Mouse (Mus musculus): ENCODE measurements around the gene Nek11. TPM values are rescaled to one million over a fixed set of nuclear protein-coding genes. Genes with fewer than 3 reads are reported as not detected.

The Nek11 gene
- polyA plus RNA-seq (2015; fragmentation: Nextera tagmentation; extraction: Ambion mirVana) = 3.8 and 5.3 TPM in 2 replicates

DNA sequence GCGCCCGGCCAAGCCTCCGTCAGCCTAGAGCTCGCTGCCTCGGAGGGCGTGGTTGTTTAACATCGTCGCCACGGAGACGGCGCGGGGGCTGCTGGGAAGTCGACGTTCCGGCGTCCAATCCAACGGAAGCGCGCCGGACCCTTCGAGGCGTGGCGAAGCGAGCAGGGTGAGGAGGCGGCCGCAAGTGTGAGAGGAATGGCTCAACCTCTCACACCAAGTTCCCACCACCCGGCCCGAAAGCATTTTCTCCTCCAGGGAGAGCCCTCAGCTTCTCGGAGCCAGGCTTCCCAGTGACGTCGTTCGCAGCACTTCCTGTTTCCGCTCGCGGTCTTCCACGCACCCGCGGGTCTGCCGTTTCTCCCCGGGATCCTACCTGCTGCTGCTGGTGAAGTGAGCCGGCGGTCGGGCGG is at the start of gene Nek11, which contains the start of gene Aste1:
Nek11 (minus strand) TSS at position 307 of the 410 bp plus-strand sequence.
Aste1 (plus strand) TSS at position 175 of the 410 bp plus-strand sequence.
- Histone ChIP-seq H3K4me1 (ENCODE audit: control insufficient read depth, insufficient read depth, low read length) (peaks cover 34% of the 10 kb centered on the region), H3K27ac (ENCODE audit: low read length) (peak within 1 kb of the TSS; percentile 71), H3K9me3 (replicated peaks; ENCODE audit: control insufficient read depth, low read length, poor library complexity, severe bottlenecking) (no peaks in the 10 kb centered on the region), H3K27me3 (ENCODE audit: control insufficient read depth, insufficient read depth, low read depth, low read length) (no peaks in the 10 kb centered on the region; the same call in 1 of the 2 replicates), H3K4me3 (ENCODE audit: low read depth, low read length) (peak within 1 kb of the TSS; percentile 75), H3K36me3 (ENCODE audit: control insufficient read depth, insufficient read depth, low read length) (peaks cover 4% of the 10 kb centered on the region; the same call in 1 of the 2 replicates), H3K9ac (ENCODE audit: low read depth, low read length) (peak within 1 kb of the TSS; percentile 73), H3K4me2 (ENCODE audit: low read length) (peak within 1 kb of the TSS; percentile 63)
- WGBS = under 1% methylated on average over 44 of the region's 44 CpGs
- ATAC-seq = peak; percentile 96

DNA sequence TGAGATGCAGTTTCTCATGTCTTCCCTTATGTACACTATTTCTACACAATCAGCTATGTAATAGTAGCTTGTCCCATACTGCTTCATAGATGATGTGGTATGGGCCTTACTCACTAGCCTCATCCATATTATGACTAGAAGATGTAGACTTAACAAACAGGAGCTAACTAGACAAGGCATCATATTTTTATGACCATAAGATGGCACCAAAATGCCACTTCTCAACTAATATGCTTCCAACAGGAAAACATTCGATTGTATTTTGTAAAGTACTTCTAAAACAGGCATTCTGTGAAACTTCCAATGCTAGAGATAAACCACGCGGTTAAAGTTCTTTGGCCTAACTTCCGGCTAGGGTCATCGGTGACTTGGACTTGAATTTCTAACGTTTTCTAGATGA is 13.2 kb upstream of the Nek11 start:
- Histone ChIP-seq H3K4me2 (ENCODE audit: low read length) (no peak overlapping the region), H3K4me1 (ENCODE audit: control insufficient read depth, insufficient read depth, low read length) (no peaks in the 10 kb centered on the region), H3K36me3 (ENCODE audit: control insufficient read depth, insufficient read depth, low read length) (peaks cover 9% of the 10 kb centered on the region; the same call in 1 of the 2 replicates), H3K4me3 (ENCODE audit: low read depth, low read length) (no peak overlapping the region), H3K27ac (ENCODE audit: low read length) (no peak overlapping the region), H3K9ac (ENCODE audit: low read depth, low read length) (no peak overlapping the region), H3K27me3 (ENCODE audit: control insufficient read depth, insufficient read depth, low read depth, low read length) (no peaks in the 10 kb centered on the region), H3K9me3 (replicated peaks; ENCODE audit: control insufficient read depth, low read length, poor library complexity, severe bottlenecking) (no peaks in the 10 kb centered on the region)
- WGBS = 96% methylated on average over 6 of the region's 6 CpGs
- no peak for ATAC-seq

DNA sequence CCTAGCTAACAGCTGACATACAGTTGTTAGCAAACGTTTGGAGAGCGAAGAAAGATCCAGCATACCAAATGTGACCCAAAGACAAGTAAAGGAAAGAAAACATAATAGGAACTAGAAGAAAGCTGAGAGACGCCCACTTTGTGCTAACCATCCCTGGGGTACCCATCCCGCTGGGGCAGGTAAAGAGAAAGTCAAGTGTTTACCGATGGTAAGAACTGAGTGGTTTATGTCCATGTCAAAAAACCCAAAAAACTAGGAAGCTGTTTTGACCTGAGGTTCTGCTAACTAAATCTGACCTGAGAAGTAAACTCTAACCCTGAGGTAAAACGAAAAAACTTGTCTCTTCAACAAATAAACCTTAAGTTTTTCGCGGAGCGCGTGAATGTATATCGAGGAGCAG is 604 bp downstream of the Nek11 start:
- Histone ChIP-seq H3K4me2 (ENCODE audit: low read length) (peak overlapping the region; percentile 63), H3K9ac (ENCODE audit: low read depth, low read length) (peak overlapping the region; percentile 73), H3K27me3 (ENCODE audit: control insufficient read depth, insufficient read depth, low read depth, low read length) (no peaks in the 10 kb centered on the region; the same call in 1 of the 2 replicates), H3K27ac (ENCODE audit: low read length) (no peak overlapping the region; the same call in 1 of the 2 replicates), H3K9me3 (replicated peaks; ENCODE audit: control insufficient read depth, low read length, poor library complexity, severe bottlenecking) (no peaks in the 10 kb centered on the region), H3K4me3 (ENCODE audit: low read depth, low read length) (peak overlapping the region; percentile 75), H3K36me3 (ENCODE audit: control insufficient read depth, insufficient read depth, low read length) (peaks cover 4% of the 10 kb centered on the region; the same call in 1 of the 2 replicates), H3K4me1 (ENCODE audit: control insufficient read depth, insufficient read depth, low read length) (peaks cover 32% of the 10 kb centered on the region)
- ATAC-seq = peak; percentile 15; the same call in 1 of the 2 replicates
- WGBS = 13% methylated on average over 11 of the region's 11 CpGs

DNA sequence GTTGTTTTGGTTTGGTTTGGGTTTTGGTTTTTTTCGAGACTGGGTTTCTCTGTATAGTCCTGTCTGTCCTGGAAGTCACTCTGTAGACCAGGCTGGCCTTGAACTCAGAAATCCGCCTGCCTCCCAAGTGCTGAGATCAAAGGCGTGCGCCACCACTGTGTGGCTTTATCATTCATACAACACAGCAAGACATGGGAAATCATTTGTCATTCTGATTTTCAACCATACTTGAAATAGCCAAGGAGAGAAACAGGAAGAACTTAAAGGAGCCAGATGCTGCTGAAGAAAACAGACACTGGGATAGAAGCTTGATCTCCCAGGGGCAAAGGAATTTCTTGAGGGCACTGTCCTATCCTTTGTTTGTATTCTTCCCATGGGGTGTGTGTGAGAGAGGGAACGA is 4.7 kb downstream of the Nek11 start:
- Histone ChIP-seq H3K27me3 (ENCODE audit: control insufficient read depth, insufficient read depth, low read depth, low read length) (no peaks in the 10 kb centered on the region; the same call in 1 of the 2 replicates), H3K9me3 (replicated peaks; ENCODE audit: control insufficient read depth, low read length, poor library complexity, severe bottlenecking) (no peaks in the 10 kb centered on the region), H3K4me3 (ENCODE audit: low read depth, low read length) (no peak overlapping the region), H3K4me2 (ENCODE audit: low read length) (no peak overlapping the region), H3K27ac (ENCODE audit: low read length) (no peak overlapping the region), H3K36me3 (ENCODE audit: control insufficient read depth, insufficient read depth, low read length) (no peaks in the 10 kb centered on the region), H3K9ac (ENCODE audit: low read depth, low read length) (no peak overlapping the region), H3K4me1 (ENCODE audit: control insufficient read depth, insufficient read depth, low read length) (peaks cover 4% of the 10 kb centered on the region; the same call in 1 of the 2 replicates)
- ATAC-seq = no peak
- 75% methylated on average over 4 of the region's 5 CpGs for WGBS

DNA sequence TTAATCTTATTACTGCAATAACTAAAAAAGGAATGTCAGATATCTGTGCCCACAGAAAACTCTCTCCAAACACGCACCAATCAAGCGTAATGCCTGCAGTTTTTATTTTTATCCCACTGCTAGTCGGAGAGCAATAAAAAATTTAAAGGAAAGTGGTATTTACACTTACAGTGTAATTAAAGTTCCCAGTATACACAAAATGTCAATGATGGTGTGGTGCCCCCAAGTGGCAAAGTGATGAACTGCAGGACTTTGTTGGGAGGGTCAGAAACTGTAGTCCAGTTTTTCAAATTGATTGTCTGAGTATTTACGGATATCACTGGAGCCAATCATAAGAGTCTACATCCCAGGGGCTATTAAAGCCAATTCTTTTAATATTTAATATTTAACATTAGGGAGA is 6.0 kb downstream of the Nek11 start:
- 19% methylated on average over 4 of the region's 4 CpGs for WGBS
- Histone ChIP-seq H3K9ac (ENCODE audit: low read depth, low read length) (no peak overlapping the region), H3K4me1 (ENCODE audit: control insufficient read depth, insufficient read depth, low read length) (no peaks in the 10 kb centered on the region; the same call in 1 of the 2 replicates), H3K36me3 (ENCODE audit: control insufficient read depth, insufficient read depth, low read length) (no peaks in the 10 kb centered on the region), H3K27ac (ENCODE audit: low read length) (no peak overlapping the region), H3K27me3 (ENCODE audit: control insufficient read depth, insufficient read depth, low read depth, low read length) (no peaks in the 10 kb centered on the region), H3K9me3 (replicated peaks; ENCODE audit: control insufficient read depth, low read length, poor library complexity, severe bottlenecking) (no peaks in the 10 kb centered on the region), H3K4me3 (ENCODE audit: low read depth, low read length) (no peak overlapping the region), H3K4me2 (ENCODE audit: low read length) (no peak overlapping the region)
- no peak for ATAC-seq

DNA sequence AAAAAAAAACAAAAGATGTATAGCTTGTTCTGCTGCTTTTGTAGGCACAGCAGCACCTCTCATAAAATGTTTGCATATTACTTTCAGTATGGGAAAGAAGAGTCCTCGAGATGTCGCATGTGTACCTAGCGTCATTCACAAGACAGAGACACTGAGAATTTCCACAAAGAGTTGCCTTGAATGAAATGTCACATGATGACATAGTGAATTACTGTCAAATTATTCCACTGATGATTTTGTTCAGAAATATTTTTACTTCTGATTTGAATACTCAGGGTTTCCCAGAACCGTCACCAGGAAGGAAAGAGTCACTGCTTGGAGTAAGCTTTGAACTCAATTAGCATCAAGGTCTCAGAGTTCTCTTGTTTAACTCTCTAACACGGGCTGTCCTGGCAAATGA is 7.9 kb downstream of the Nek11 start:
- Histone ChIP-seq H3K4me1 (ENCODE audit: control insufficient read depth, insufficient read depth, low read length) (no peaks in the 10 kb centered on the region), H3K27me3 (ENCODE audit: control insufficient read depth, insufficient read depth, low read depth, low read length) (no peaks in the 10 kb centered on the region), H3K36me3 (ENCODE audit: control insufficient read depth, insufficient read depth, low read length) (no peaks in the 10 kb centered on the region), H3K9ac (ENCODE audit: low read depth, low read length) (no peak overlapping the region), H3K4me2 (ENCODE audit: low read length) (no peak overlapping the region), H3K27ac (ENCODE audit: low read length) (no peak overlapping the region), H3K4me3 (ENCODE audit: low read depth, low read length) (no peak overlapping the region), H3K9me3 (replicated peaks; ENCODE audit: control insufficient read depth, low read length, poor library complexity, severe bottlenecking) (no peaks in the 10 kb centered on the region)
- WGBS = 82% methylated on average over 5 of the region's 5 CpGs
- ATAC-seq = no peak

DNA sequence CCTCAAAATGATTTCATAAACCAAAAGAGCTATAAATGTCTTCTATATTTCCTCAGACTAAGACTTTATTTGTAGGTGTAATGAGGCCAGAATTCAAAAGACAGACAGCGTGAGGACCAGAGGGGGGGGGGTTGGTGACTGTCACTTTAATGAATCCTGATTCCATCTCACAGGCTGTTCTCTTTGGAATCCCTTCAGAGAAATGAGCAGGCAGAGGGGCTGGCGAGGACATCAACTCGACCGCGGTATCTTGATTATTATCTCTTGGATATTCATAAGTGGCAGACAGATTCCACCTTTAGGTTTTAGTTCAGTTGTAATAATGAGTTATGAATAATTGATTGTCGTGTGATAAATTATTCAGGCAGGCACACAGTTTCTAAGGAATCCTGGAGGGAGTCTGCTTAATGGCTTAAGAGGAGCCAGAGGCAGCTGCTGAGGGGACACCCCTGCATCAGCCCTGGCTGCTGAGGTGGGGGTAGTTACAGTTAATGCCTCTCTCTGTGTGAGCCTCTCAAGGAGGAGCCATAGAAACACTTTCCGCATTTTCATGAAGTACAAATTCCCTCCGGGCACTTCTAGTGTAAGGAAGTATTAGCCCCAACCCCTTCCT is 15.7 kb downstream of the Nek11 start:
- ATAC-seq = peak; percentile 89
- peak overlapping the region; percentile 43; the same call in 1 of the 2 replicates for H3K27ac ChIP-seq (ENCODE audit: low read length)
- WGBS = 28% methylated on average over 8 of the region's 8 CpGs

DNA sequence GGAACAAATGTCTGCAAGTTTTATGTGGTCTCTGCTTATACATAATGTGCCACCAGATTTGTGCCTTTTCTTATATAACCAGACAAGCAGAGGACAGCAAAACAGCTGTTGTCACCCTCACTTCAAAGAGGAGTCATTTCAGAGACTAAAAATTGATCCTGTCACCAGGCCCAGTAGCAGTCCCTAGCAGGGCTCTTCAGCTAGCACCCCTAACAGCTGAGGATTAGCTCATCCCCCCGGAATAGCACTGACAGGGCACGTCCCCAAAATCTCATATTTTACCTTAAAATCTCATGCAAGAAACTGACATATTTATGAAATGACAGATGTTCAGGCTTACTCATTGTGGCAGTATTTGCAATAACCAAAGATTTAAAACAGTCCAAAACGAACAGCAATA is 17.7 kb downstream of the Nek11 start:
- peak overlapping the region; percentile 47; the same call in 1 of the 2 replicates for H3K27ac ChIP-seq (ENCODE audit: low read length)
- no peak overlapping the region for H3K4me2 ChIP-seq (ENCODE audit: low read length)
- WGBS = 67% methylated on average over 3 of the region's 3 CpGs
- no peak for ATAC-seq
- no peak overlapping the region for H3K9ac ChIP-seq (ENCODE audit: low read depth, low read length)
- peaks cover 16% of the 10 kb centered on the region for H3K4me1 ChIP-seq (ENCODE audit: control insufficient read depth, insufficient read depth, low read length)
- H3K27me3 ChIP-seq (ENCODE audit: control insufficient read depth, insufficient read depth, low read depth, low read length) = no peaks in the 10 kb centered on the region
- H3K9me3 ChIP-seq (replicated peaks; ENCODE audit: control insufficient read depth, low read length, poor library complexity, severe bottlenecking) = no peaks in the 10 kb centered on the region
- no peaks in the 10 kb centered on the region for H3K36me3 ChIP-seq (ENCODE audit: control insufficient read depth, insufficient read depth, low read length)
- no peak overlapping the region for H3K4me3 ChIP-seq (ENCODE audit: low read depth, low read length)

More for the DNA sequence above, 15.7 kb downstream of the Nek11 start:
- Histone ChIP-seq H3K4me1 (ENCODE audit: control insufficient read depth, insufficient read depth, low read length) (peaks cover 16% of the 10 kb centered on the region), H3K36me3 (ENCODE audit: control insufficient read depth, insufficient read depth, low read length) (no peaks in the 10 kb centered on the region), H3K27me3 (ENCODE audit: control insufficient read depth, insufficient read depth, low read depth, low read length) (no peaks in the 10 kb centered on the region), H3K4me3 (ENCODE audit: low read depth, low read length) (no peak overlapping the region), H3K4me2 (ENCODE audit: low read length) (0 out of 2 replicates have a peak overlapping the region, but pooled peaks have one; percentile 11), H3K9ac (ENCODE audit: low read depth, low read length) (peak overlapping the region; percentile 20; the same call in 1 of the 2 replicates), H3K9me3 (replicated peaks; ENCODE audit: control insufficient read depth, low read length, poor library complexity, severe bottlenecking) (no peaks in the 10 kb centered on the region)

DNA sequence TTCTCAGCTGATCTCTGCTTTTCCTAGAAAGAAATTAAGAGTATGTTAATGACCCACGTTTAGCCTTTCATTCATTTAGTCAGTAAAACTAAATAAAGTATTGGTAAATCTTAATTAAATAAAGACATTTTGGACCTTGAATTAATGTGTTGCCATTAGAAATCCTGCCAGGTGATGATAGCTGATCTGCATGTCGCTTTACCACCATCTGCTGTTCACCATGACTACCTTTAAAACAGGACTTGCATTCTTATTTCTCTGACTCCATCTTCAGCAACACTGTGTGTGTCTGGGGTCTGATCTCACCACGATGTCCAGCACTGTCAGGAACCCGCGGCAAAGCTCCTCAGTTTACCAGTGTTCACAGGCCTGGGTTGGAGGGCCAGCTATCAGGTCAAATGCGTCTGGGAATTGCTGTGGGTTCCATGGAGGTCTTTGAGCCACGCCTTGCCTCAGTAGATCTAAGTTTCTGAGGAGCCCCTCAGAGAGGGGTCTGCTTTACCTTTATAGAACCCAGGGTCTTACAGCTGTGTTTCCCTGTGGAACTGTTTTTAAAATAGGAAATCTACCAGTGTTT is 18.3 kb downstream of the Nek11 start:
- peaks cover 16% of the 10 kb centered on the region for H3K4me1 ChIP-seq (ENCODE audit: control insufficient read depth, insufficient read depth, low read length)
- no peaks in the 10 kb centered on the region for H3K36me3 ChIP-seq (ENCODE audit: control insufficient read depth, insufficient read depth, low read length)
- no peak overlapping the region for H3K9ac ChIP-seq (ENCODE audit: low read depth, low read length)
- H3K27ac ChIP-seq (ENCODE audit: low read length) = no peak overlapping the region
- no peaks in the 10 kb centered on the region for H3K27me3 ChIP-seq (ENCODE audit: control insufficient read depth, insufficient read depth, low read depth, low read length)
- no peak overlapping the region for H3K4me2 ChIP-seq (ENCODE audit: low read length)
- no peak for ATAC-seq
- WGBS = 79% methylated on average over 7 of the region's 7 CpGs
- H3K4me3 ChIP-seq (ENCODE audit: low read depth, low read length) = no peak overlapping the region
- no peaks in the 10 kb centered on the region for H3K9me3 ChIP-seq (replicated peaks; ENCODE audit: control insufficient read depth, low read length, poor library complexity, severe bottlenecking)
